Mouse (Mus musculus): Measurements from ENCODE around the gene Hvcn1.

DNA sequence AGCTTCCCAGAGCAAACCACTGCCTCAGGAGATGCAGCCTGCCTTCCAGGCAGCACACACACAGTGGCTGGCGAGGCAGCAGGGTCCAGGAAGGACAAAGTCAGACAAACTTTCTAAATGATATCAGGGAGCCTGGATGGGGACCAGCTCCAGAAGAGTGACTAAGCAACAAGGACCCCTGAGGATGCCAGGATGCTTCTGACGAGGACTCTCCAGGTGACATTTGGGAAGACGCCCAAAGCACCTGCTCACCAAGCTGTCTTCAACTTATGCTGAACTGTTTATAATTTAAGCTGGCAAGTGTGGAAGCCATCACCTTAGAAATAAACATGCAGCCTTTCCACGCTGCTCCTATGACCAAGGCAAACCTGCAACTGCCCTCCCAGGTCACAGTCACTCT lies 42.7 kb downstream of the Hvcn1 start:
- no peak for TF ChIP-seq CTCF (IDR thresholded peaks at IDR 0.05; ENCODE audit: low read depth, low read length)
- no peak for TF ChIP-seq POLR2A (IDR thresholded peaks at IDR 0.05; ENCODE audit: borderline replicate concordance, low read depth, low read length)
